Mouse (Mus musculus): ENCODE data around the gene Cd300a.

- TF ChIP-seq CTCF (IDR thresholded peaks at IDR 0.05; ENCODE audit: low read depth, low read length) (no peak), POLR2A (IDR thresholded peaks at IDR 0.05; ENCODE audit: borderline replicate concordance, low read depth, low read length) (no peak)
These were observed 9.7 kb upstream of the Cd300a start for GRCm38 (mm10) chr11:114880185-114880584.

Measured in bone marrow macrophage, adult 2 months (primary cell).